Mouse (Mus musculus): ENCODE results near the gene Etl4.

- TF ChIP-seq CTCF (IDR thresholded peaks at IDR 0.05; ENCODE audit: control insufficient read depth, insufficient read depth, low read length) (no peak), POLR2A (IDR thresholded peaks at IDR 0.05; ENCODE audit: borderline replicate concordance, control insufficient read depth, low read depth, low read length) (no peak)
Observed at GRCm38 (mm10) chr2:20849346-20849745, 939.8 kb downstream of the Etl4 start.

Data from bone marrow, adult 2 months (tissue).